ENCODE assay signal across 8 mouse cellular contexts in genomic region chr3:33955854-33956624, GRCm38 (mm10).
A peak's percentile ranks its signal among the peaks of the same experiment; 100 is the strongest.
DNase-seq lines count a peak whose midpoint lies in the region; ATAC-seq lines count a peak whose summit lies in the region.

No protein-coding gene starts in this region.

- no peak overlapping the region for H3K9ac ChIP-seq in heart, embryonic 14.5 days (ENCODE audit: low read length)
- H3K9ac ChIP-seq in liver, embryonic 11.5 days (ENCODE audit: low read depth, low read length): no peak overlapping the region
- H3K9ac ChIP-seq in stomach, embryonic 15.5 days: no peak overlapping the region

- no peaks in the 10 kb centered on the region for H3K36me3 ChIP-seq in forebrain, embryonic 10.5 days (replicated peaks)
- no peaks in the 10 kb centered on the region for H3K36me3 ChIP-seq in heart, embryonic 14.5 days (ENCODE audit: control insufficient read depth, insufficient read depth, low read length)
- H3K36me3 ChIP-seq in liver, embryonic 11.5 days (ENCODE audit: control insufficient read depth, insufficient read depth, low read length): no peaks in the 10 kb centered on the region
- H3K36me3 ChIP-seq in stomach, embryonic 15.5 days: no peaks in the 10 kb centered on the region

- peak; percentile 58 to 68 for DNase-seq in CD8-positive naive resting alpha-beta T cell, adult 2 months (ENCODE audit: low read depth in 2 of 2, low spot score in 2 of 2)
- DNase-seq in c-Kit-negative CD71-positive TER-119-positive erythroid progenitor cells, embryonic 14.5 days (ENCODE audit: low read depth, low spot score): peak; percentile 57
- DNase-seq in forebrain, embryonic 10.5 days (ENCODE audit: extremely low spot score, low spot score): peak; percentile 74
- DNase-seq in kidney, postnatal 10 days: peak; percentile 80
- DNase-seq in liver, embryonic 11.5 days (ENCODE audit: low spot score): peak; percentile 60
- DNase-seq in natural killer cell, adult 2 months (ENCODE audit: low spot score in 2 of 2): peak; percentile 67 to 69

- peak overlapping the region; percentile 43 for H3K4me3 ChIP-seq in forebrain, embryonic 10.5 days
- H3K4me3 ChIP-seq in heart, embryonic 14.5 days (ENCODE audit: control insufficient read depth in 1 of 2, insufficient read depth in 1 of 2, low read depth in 1 of 2, low read length in 2 of 2): peak overlapping the region; percentile 7 to 25; a peak in 1 of 4 replicates
- no peak overlapping the region for H3K4me3 ChIP-seq in liver, embryonic 11.5 days (ENCODE audit: low read depth, low read length)
- H3K4me3 ChIP-seq in stomach, embryonic 15.5 days (replicated peaks): 0 out of 2 replicates have a peak overlapping the region, but pooled peaks have one; percentile 13

- no peaks in the 10 kb centered on the region for H3K9me3 ChIP-seq in forebrain, embryonic 10.5 days
- H3K9me3 ChIP-seq in heart, embryonic 14.5 days (ENCODE audit: control insufficient read depth, low read length): no peaks in the 10 kb centered on the region
- H3K9me3 ChIP-seq in liver, embryonic 11.5 days (ENCODE audit: control insufficient read depth, low read length): no peaks in the 10 kb centered on the region
- H3K9me3 ChIP-seq in stomach, embryonic 15.5 days: no peaks in the 10 kb centered on the region

- peaks cover 30% of the 10 kb centered on the region for H3K4me1 ChIP-seq in forebrain, embryonic 10.5 days
- peaks cover 0 to 2% of the 10 kb centered on the region in 2 experiments; a peak in 1 of 4 replicates for H3K4me1 ChIP-seq in heart, embryonic 14.5 days (ENCODE audit: control insufficient read depth in 2 of 2, insufficient read depth in 2 of 2, low read length in 2 of 2)
- no peaks in the 10 kb centered on the region for H3K4me1 ChIP-seq in liver, embryonic 11.5 days (replicated peaks; ENCODE audit: control insufficient read depth, insufficient read depth, low read length)
- no peaks in the 10 kb centered on the region for H3K4me1 ChIP-seq in stomach, embryonic 15.5 days

- H3K27me3 ChIP-seq in forebrain, embryonic 10.5 days (ENCODE audit: poor library complexity, severe bottlenecking): peaks cover 18% of the 10 kb centered on the region
- no peaks in the 10 kb centered on the region for H3K27me3 ChIP-seq in heart, embryonic 14.5 days (ENCODE audit: control insufficient read depth, insufficient read depth, low read length)
- H3K27me3 ChIP-seq in liver, embryonic 11.5 days (replicated peaks; ENCODE audit: control insufficient read depth, insufficient read depth, low read length): no peaks in the 10 kb centered on the region
- no peaks in the 10 kb centered on the region for H3K27me3 ChIP-seq in stomach, embryonic 15.5 days (replicated peaks)

- peak overlapping the region; percentile 54 for H3K4me2 ChIP-seq in heart, embryonic 14.5 days (ENCODE audit: low read length)
- peak overlapping the region; percentile 32 for H3K4me2 ChIP-seq in liver, embryonic 11.5 days
- peak overlapping the region; percentile 45 for H3K4me2 ChIP-seq in stomach, embryonic 15.5 days

- ATAC-seq in heart, embryonic 14.5 days (ENCODE audit: insufficient number of reproducible peaks, insufficient read depth, low FRiP score, low read depth): no peak
- peak; percentile 71 for ATAC-seq in liver, embryonic 11.5 days (replicated peaks; ENCODE audit: low FRiP score)
- peak; percentile 80; the same call in 1 of the 2 replicates for ATAC-seq in stomach, embryonic 15.5 days (ENCODE audit: insufficient read depth, low FRiP score, low read depth)

- no peak overlapping the region for H3K27ac ChIP-seq in forebrain, embryonic 10.5 days
- no peak overlapping the region for H3K27ac ChIP-seq in heart, embryonic 14.5 days (replicated peaks in 1 of 2; ENCODE audit: control insufficient read depth in 1 of 2, insufficient read depth in 1 of 2, low read depth in 2 of 2, low read length in 2 of 2)
- H3K27ac ChIP-seq in liver, embryonic 11.5 days (ENCODE audit: low read depth, low read length): no peak overlapping the region
- no peak overlapping the region for H3K27ac ChIP-seq in stomach, embryonic 15.5 days

- WGBS in forebrain, embryonic 10.5 days: 2% methylated on average over 19 of the region's 19 CpGs
- 3% methylated on average over 19 of the region's 19 CpGs for WGBS in heart, embryonic 14.5 days
- WGBS in liver, embryonic 11.5 days: 3% methylated on average over 19 of the region's 19 CpGs
- WGBS in stomach, embryonic 15.5 days: 1% methylated on average over 19 of the region's 19 CpGs
